Mouse (Mus musculus) thymus, adult 18-20 months (tissue): ENCODE results near the gene Tmc8.
"Not testable (repeated sequence)": the region's sequence is repeated elsewhere in the genome, so short reads cannot be mapped to it uniquely, and the experiment has no call there.

Experiments used
- DNase-seq, 2 experiments: peaks; one replicate each; pipeline ENCODE4 v3.0.0; 2022; ENCODE audit warnings: mixed read lengths in 2 of 2

The Tmc8 gene

DNA sequence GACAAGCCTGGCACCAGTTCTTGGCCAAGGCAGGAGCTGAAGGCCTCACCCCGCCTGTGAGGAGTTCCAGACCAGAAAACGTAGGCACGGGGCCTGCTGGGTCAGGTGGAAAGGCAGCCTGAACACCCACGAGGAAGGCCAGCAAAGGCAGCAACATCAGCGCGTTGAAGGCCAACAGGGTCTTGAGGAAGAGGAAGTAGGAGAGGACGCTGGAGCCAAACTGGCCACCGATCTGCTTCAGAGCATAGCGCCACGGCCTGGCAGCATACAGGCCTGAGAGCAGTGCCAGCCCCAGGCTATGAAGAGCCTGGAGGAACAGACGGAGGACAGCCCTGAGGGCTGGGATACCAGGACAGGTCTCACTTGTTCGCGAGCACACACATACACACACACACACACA is 6.3 kb upstream of the Tmc8 start:
- DNase-seq, result no peak

- no peak for DNase-seq
Observed at GRCm38 (mm10) chr11:117776085-117776792, 5.6 kb upstream of the Tmc8 start.

- DNase-seq, result no peak
Observed at GRCm38 (mm10) chr11:117777111-117777510, 4.8 kb upstream of the Tmc8 start.

DNA sequence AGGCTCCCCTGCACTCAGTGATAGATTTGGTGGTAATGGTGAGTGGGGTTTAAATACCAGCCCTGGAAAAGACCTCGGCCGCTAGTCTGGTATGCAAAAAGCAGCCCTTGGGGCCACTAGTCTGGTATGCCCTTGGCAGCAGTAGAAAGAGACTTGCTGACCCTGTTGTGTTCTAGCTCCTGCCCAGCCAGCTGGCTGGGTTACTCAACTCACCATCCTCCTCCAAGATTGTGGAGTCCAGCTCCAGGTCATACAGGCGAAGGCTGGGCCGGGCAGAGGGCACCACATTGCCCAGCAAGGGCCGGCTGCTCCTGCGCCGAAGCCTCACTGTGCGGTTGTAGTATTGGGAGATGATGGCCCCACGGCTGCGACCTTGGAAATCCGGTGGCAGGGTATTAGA is 3.8 kb upstream of the Tmc8 start:
- no peak for DNase-seq

GRCm38 (mm10) chr11:117778851-117779433 is 2.9 kb upstream of the Tmc8 start:
- DNase-seq, result no peak

DNA sequence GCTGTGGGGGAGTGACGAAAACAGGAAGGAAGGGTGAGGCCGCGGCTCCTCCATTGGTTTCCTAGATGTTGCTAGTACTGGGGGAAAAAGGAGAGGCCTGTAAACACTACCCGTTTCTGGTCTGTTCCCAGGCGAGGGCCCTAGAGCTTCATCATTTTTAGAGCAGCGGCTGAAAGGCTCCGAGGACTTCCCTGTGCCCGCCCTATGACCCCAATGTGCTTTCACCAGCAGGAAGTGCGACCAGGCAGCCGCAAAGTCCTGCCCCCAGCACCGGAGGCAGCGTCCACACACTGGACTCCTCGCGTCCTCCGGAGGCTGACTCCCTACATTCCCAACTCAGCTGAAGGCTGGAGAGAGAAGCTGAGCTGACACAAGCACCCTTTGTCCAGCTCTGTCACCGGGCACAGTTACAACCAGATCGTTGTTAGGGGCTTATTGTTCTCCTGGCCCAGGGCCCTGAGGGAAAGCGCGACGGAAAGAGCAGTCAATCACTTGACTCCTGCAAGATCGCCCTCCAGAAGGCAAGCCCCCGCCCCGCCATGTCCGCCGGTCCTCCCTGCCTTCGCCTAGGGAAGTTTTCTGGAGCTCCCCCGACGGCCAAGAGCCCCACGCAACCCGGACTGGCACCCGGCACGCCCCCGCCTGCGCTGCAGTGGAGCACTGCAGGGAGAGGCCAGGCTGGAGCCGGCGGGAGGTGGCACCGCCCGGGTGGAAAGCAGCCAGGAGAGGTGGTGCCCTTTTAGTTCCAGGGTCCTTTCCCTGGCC is 2.3 kb upstream of the Tmc8 start:
- peak; percentile 57 to 62 for DNase-seq

GRCm38 (mm10) chr11:117780199-117780515 is 1.7 kb upstream of the Tmc8 start:
- no peak for DNase-seq

DNA sequence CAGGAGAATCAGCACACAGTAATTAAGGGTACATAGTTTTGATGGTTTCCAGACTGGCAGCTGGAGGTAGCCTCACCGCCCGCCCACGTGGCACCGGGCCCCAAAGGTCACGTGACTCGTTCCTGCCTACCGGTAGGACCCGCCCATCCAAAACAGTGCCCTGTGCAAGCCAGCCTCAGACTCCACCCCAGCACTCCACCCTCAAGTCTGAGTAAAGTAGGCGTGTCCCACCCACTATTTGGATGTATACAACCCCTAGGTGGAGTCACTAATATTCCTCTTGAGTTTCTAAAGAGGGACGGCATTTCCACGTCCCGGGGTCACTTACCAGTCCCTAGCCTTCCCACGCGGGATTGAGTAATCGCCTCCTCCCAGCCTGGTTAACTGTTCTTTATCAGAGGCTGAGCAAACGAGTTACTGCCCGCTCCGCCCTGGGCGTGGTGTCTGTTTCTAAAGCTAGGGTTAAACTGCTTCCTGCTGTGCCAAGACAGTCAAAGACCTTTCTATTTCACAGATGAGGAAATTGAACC is 1.2 kb upstream of the Tmc8 start:
- DNase-seq, result peak; percentile 91 to 96

- peak; percentile 82 to 89 for DNase-seq
Observed at GRCm38 (mm10) chr11:117781199-117781821, 566 bp upstream of the Tmc8 start.

DNA sequence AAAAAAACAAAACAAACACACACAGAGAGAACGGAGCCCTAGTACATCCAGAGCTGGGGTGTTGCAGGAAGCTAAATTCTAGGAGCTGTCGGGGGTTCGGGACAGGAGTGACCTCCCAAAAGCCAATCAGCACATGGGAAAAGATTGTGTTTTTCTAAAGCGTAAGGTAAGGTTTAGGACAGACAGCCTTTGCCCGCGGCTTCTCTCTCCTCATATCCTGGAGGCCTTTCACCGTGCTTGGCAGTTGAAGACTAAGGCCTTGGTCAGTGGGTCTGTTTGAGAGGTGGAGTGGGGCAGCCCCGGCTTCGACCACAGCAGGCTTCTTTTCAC is 794 bp downstream of the Tmc8 start:
- DNase-seq, result no peak

- DNase-seq, result peak; percentile 85 to 91
Observed at GRCm38 (mm10) chr11:117783089-117783488, 1.2 kb downstream of the Tmc8 start.

- peak; percentile 41 to 57 for DNase-seq
Observed at GRCm38 (mm10) chr11:117783683-117784309, 1.9 kb downstream of the Tmc8 start.

DNA sequence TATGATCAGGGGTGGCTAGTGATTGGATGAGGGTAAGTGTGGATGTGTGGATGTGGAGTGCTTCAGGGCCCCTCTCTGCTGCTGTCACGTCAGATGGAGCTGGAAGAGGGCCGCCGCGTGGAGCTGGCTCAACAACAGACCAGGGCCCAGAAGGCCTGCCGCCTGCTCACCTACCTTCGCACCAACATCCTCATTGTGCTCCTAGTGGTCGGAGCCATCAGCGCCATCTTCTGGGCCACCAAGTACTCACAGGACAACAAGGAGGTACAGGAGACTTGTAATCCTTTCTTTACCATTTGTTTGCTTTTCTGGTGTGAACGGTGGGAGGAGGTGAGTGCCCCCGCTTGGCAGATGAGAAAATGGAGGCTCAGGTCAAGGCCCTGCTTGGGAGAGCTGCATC is 4.4 kb downstream of the Tmc8 start:
- DNase-seq, result peak; percentile 50 to 63

GRCm38 (mm10) chr11:117788481-117788880 is 6.6 kb downstream of the Tmc8 start:
- DNase-seq, result not testable (repeated sequence)

DNA sequence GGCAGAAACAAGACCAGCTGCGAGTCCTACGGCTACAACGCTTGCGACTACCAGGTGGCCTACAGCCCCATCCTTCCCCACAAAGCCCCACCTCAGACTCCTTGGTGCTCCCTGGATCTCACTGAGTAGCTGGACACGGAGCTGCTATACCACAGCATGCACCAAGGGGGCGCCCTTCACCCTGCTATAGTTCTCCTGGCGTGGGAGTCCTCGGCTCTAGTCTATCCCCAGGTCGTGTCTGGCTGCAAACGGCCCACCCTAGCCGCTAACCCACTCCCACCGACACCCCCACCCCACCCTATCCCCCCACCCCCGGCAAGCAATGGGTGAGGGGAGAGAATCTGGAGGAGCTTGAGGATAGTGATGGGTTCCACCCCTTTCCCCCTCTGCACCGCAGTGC is 8.4 kb downstream of the Tmc8 start:
- peak in 1 of 2 experiments; percentile 60 for DNase-seq

GRCm38 (mm10) chr11:117790703-117791440 is 9.0 kb downstream of the Tmc8 start:
- DNase-seq, result no peak

GRCm38 (mm10) chr11:117791441-117791761 is 9.5 kb downstream of the Tmc8 start:
- DNase-seq, result no peak

GRCm38 (mm10) chr11:117792281-117792888 is 10.5 kb downstream of the Tmc8 start:
- peak in 1 of 2 experiments; percentile 70 for DNase-seq

- no peak for DNase-seq
Observed at GRCm38 (mm10) chr11:117794035-117794551, 12.2 kb downstream of the Tmc8 start.

DNA sequence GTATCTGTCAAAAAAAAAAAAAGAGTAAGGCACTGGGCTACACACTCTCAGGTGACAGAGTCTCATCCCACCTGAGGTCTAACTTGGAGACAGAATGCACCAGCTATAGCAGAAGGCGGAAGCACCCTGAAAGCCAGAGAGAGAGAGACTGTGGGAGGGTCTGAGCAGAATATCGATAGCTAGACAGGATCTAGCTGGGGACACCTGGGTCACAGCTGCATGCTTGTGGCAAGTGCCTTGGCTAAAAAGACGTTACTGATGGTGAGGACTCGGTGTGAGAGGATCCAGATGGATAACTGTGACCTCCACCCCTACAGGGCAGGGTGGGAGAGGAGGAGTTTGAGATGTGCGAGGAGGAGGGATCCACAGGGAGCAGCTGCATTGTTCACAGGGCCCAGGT is 15.1 kb downstream of the Tmc8 start:
- no peak for DNase-seq

- DNase-seq, result no peak
Observed at GRCm38 (mm10) chr11:117797511-117798159, 15.8 kb downstream of the Tmc8 start, which contains the start of gene 6030468B19Rik. Gene 6030468B19Rik (plus strand): TSS chr11:117797660.
